ENCODE assay signal across 8 mouse cellular contexts in the genomic region with DNA sequence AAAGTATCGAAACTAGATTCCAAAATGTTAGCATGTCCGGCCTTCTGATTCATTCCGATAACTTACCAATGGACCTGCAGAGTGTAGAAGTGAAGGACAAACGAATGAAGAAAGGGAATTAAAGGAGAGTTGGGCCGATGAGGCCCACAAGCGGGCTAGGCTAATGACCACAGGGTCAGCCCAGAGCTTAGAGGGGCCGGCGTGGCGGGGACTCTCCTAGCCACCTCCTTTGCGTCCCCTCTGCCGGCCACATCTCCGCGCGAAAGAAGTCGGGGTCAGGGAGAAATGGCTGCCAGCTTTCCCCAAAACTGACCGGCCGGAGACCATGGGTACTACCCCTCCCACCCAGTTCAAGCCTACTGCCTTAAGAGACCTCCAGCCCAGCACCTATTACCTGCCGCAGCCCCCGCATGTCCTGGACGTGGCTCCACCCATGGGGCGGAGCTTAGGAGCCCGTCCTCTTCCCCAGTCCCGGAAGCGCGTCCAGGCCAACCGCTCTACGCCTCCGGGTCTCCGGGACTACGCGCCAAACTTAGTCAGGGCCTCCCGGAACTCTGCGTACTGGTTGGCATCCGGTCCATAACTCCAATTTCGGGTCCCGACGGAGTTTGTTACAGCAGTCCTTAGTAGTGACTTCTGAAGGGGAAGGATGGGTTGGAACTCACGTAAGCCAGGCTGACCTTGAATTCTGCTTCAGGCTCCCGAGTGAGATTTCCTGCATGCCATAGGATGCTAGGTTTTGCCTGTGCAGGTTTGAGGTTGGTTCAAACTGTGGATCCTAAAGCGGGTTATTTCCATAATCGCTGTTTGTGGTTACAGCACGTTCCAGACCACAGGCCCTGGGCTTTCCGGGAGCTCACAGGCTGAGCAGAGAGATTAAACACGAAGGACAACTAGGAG. TPM values are rescaled to one million over a fixed set of nuclear protein-coding genes. Genes with fewer than 3 reads are reported as not detected.
A peak's percentile ranks its signal among the peaks of the same experiment; 100 is the strongest.
DNase-seq lines count a peak whose midpoint lies in the region; ATAC-seq and TF ChIP-seq lines count a peak whose summit lies in the region.

TSS of gene Rabepk (minus strand) at position 556 of the 900 bp plus-strand sequence.

- peak; percentile 57 for ATAC-seq in hindbrain, postnatal 0 days
- ATAC-seq in megakaryocyte progenitor cell, adult 5-6 weeks (replicated peaks; ENCODE audit: poor library complexity): peak; percentile 72

- peaks cover 4% of the 10 kb centered on the region; the same call in 1 of the 2 replicates for H3K4me1 ChIP-seq in cortical plate, adult 2 months (ENCODE audit: control insufficient read depth, insufficient read depth, low read length)
- H3K4me1 ChIP-seq in hindbrain, postnatal 0 days (ENCODE audit: insufficient read depth, low read length): 0 out of 2 replicates have a peak, but pooled peaks cover 5% of the 10 kb centered on the region

- WGBS in hindbrain, postnatal 0 days: 5% methylated on average over 43 of the region's 44 CpGs

- DNase-seq in adrenal gland, adult (ENCODE audit: inconsistent age in 2 of 2, low spot score in 1 of 2): peak; percentile 91 to 94
- peak; percentile 70 to 77 for DNase-seq in gastrocnemius, adult 8-10 months (ENCODE audit: low spot score in 2 of 2)
- DNase-seq in hindbrain, postnatal 0 days (ENCODE audit: low spot score): peak; percentile 84
- peak; percentile 36 to 92 for DNase-seq in left cerebral cortex, postnatal 10 days (ENCODE audit: extremely low spot score in 1 of 2, low spot score in 2 of 2)
- peak; percentile 78 to 83 for DNase-seq in right cerebral cortex, postnatal 10 days (ENCODE audit: low spot score in 2 of 2)
- peak; percentile 85 for DNase-seq in urinary bladder, postnatal 14 days (ENCODE audit: low spot score)

- peak; percentile 67 for TF ChIP-seq POLR2A in cortical plate, adult 2 months (IDR thresholded peaks at IDR 0.05; ENCODE audit: extremely low read depth, insufficient read depth, low read length)

- intact Hi-C loops in left cerebral cortex, postnatal 10 days (cut with DNase I): no loop called here

- no peak for TF ChIP-seq CTCF in cortical plate, adult 2 months (IDR thresholded peaks at IDR 0.05; ENCODE audit: extremely low read depth, insufficient read depth, low read length)
- TF ChIP-seq CTCF in hindbrain, postnatal 0 days (IDR thresholded peaks at IDR 0.05; ENCODE audit: low read depth): no peak

- peak within 1 kb of the TSS; percentile 94 for H3K4me2 ChIP-seq in hindbrain, postnatal 0 days (ENCODE audit: low read depth, low read length)

- H3K4me3 ChIP-seq in cortical plate, adult 2 months (ENCODE audit: insufficient read depth, low read length): peak within 1 kb of the TSS; percentile 48
- peak within 1 kb of the TSS; percentile 69 for H3K4me3 ChIP-seq in hindbrain, postnatal 0 days (ENCODE audit: low read length)

- 0 out of 2 replicates have a peak, but pooled peaks cover 4% of the 10 kb centered on the region for H3K36me3 ChIP-seq in hindbrain, postnatal 0 days (ENCODE audit: insufficient read depth, low read length)

- no peaks in the 10 kb centered on the region for H3K9me3 ChIP-seq in hindbrain, postnatal 0 days (ENCODE audit: low read length)

- peak within 1 kb of the TSS; percentile 67 for H3K9ac ChIP-seq in hindbrain, postnatal 0 days (replicated peaks; ENCODE audit: low read length)

- peak within 1 kb of the TSS; percentile 6; the same call in 1 of the 2 replicates for H3K27ac ChIP-seq in cortical plate, adult 2 months (ENCODE audit: insufficient read depth, low read length)
- peak within 1 kb of the TSS; percentile 11; the same call in 1 of the 2 replicates for H3K27ac ChIP-seq in hindbrain, postnatal 0 days

- H3K27me3 ChIP-seq in hindbrain, postnatal 0 days (ENCODE audit: insufficient read depth, low read length): no peaks in the 10 kb centered on the region

RNA-seq across cellular contexts. Expression of gene Rabepk, which starts in this region (rescaled TPM):
- 37.1 and 38.2 TPM in 2 replicates for polyA plus RNA-seq in cortical plate, adult 2 months (2012; rRNA removed)
- 10 to 100 TPM in 3 of 4 experiments, 1 to 10 TPM in 1; 7.4 to 13.1 (median 11.4) TPM for total RNA-seq in gastrocnemius, adult 8-10 months (2022)
- 15.8 and 19.0 TPM in 2 replicates for total RNA-seq in hindbrain, postnatal 0 days (2014; rRNA removed)
- polyA plus RNA-seq in hindbrain, postnatal 0 days (2015; fragmentation: Nextera tagmentation; extraction: Ambion mirVana): 28.2 and 28.8 TPM in 2 replicates
- total RNA-seq in left cerebral cortex, postnatal 10 days (2021): 10 to 100 TPM; 22.3 to 32.6 TPM
- 18.1 and 21.7 TPM in 2 replicates for total RNA-seq in megakaryocyte progenitor cell, adult 5-6 weeks (2015)
- total RNA-seq in megakaryocyte progenitor cell, adult 5-6 weeks (2017): 40.4 and 52.7 TPM in 2 replicates

Comparison
In these comparisons a context has a peak if more than half of its experiments do, and no peak if none do; other contexts are left out.
1. Peak in every context shown above with its lines: DNase-seq, ATAC-seq, H3K4me3 ChIP-seq and H3K27ac ChIP-seq.